Mouse (Mus musculus): Measurements from ENCODE around the gene Rpp38. TPM values are rescaled to one million over a fixed set of nuclear protein-coding genes. Genes with fewer than 3 reads are reported as not detected.

Gene Rpp38
- polyA plus RNA-seq, 1 experiment = 18.4 TPM

- TF ChIP-seq CTCF (IDR thresholded peaks at IDR 0.05; ENCODE audit: control insufficient read depth, insufficient read depth, insufficient replicate concordance, low read depth, low read length) = no peak; the same call in 1 of the 2 replicates
- TF ChIP-seq POLR2A (IDR thresholded peaks at IDR 0.05; ENCODE audit: control insufficient read depth, low read depth, low read length) = no peak
- no peak overlapping the region for H3K27ac ChIP-seq (ENCODE audit: control insufficient read depth, insufficient read depth, low read depth, low read length)
- H3K27me3 ChIP-seq (ENCODE audit: control insufficient read depth, insufficient read depth, low read length) = no peaks in the 10 kb centered on the region
- no peak overlapping the region for H3K4me3 ChIP-seq (ENCODE audit: control insufficient read depth, low read depth, low read length)
- H3K4me1 ChIP-seq (ENCODE audit: control insufficient read depth, insufficient read depth, low read length) = no peaks in the 10 kb centered on the region
- H3K36me3 ChIP-seq (ENCODE audit: control insufficient read depth, insufficient read depth, low read length) = no peaks in the 10 kb centered on the region
Observed at GRCm38 (mm10) chr2:3348919-3349318, 16.5 kb upstream of the Rpp38 start.

DNA sequence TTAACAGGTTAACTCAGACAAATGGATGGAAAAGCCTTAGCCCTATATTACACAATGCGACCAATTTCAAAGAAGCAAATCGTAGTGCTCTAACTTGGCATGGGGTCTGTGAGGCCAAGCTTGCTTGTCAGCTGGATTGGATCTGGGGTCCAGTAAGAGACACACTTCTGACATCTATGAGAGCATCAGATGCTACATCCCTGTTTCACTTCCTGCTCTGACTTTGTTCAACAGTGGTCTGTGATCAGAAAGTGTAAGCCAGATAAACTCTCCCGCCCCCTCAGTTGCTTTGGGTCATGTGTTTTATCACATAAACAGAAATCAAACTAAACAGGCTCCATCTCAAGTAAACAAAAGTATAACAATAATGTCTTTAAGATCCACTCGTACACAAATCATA is 16.0 kb upstream of the Rpp38 start:
- H3K4me3 ChIP-seq (ENCODE audit: control insufficient read depth, low read depth, low read length) = no peak overlapping the region
- H3K36me3 ChIP-seq (ENCODE audit: control insufficient read depth, insufficient read depth, low read length) = no peaks in the 10 kb centered on the region
- no peaks in the 10 kb centered on the region for H3K4me1 ChIP-seq (ENCODE audit: control insufficient read depth, insufficient read depth, low read length)
- no peak overlapping the region for H3K27ac ChIP-seq (ENCODE audit: control insufficient read depth, insufficient read depth, low read depth, low read length)
- TF ChIP-seq POLR2A (IDR thresholded peaks at IDR 0.05; ENCODE audit: control insufficient read depth, low read depth, low read length) (no peak), CTCF (IDR thresholded peaks at IDR 0.05; ENCODE audit: control insufficient read depth, insufficient read depth, insufficient replicate concordance, low read depth, low read length) (no peak)
- no peaks in the 10 kb centered on the region for H3K27me3 ChIP-seq (ENCODE audit: control insufficient read depth, insufficient read depth, low read length)

- TF ChIP-seq CTCF (IDR thresholded peaks at IDR 0.05; ENCODE audit: control insufficient read depth, insufficient read depth, insufficient replicate concordance, low read depth, low read length) = no peak
- no peak within 1 kb of the TSS for H3K27ac ChIP-seq (ENCODE audit: control insufficient read depth, insufficient read depth, low read depth, low read length)
Observed at GRCm38 (mm10) chr2:3335611-3336301, 3.3 kb upstream of the Rpp38 start, which contains the start of gene Acbd7. Acbd7 (plus strand) TSS chr2:3336168.

GRCm38 (mm10) chr2:3333761-3334160 is 1.3 kb upstream of the Rpp38 start:
- Histone ChIP-seq H3K27ac (ENCODE audit: control insufficient read depth, insufficient read depth, low read depth, low read length) (no peak overlapping the region), H3K27me3 (ENCODE audit: control insufficient read depth, insufficient read depth, low read length) (no peaks in the 10 kb centered on the region), H3K4me3 (ENCODE audit: control insufficient read depth, low read depth, low read length) (no peak overlapping the region), H3K4me1 (ENCODE audit: control insufficient read depth, insufficient read depth, low read length) (no peaks in the 10 kb centered on the region; the same call in 1 of the 2 replicates), H3K36me3 (ENCODE audit: control insufficient read depth, insufficient read depth, low read length) (peaks cover 2% of the 10 kb centered on the region; the same call in 1 of the 2 replicates)
- no peak for TF ChIP-seq CTCF (IDR thresholded peaks at IDR 0.05; ENCODE audit: control insufficient read depth, insufficient read depth, insufficient replicate concordance, low read depth, low read length)
- TF ChIP-seq POLR2A (IDR thresholded peaks at IDR 0.05; ENCODE audit: control insufficient read depth, low read depth, low read length) = no peak

More at GRCm38 (mm10) chr2:3335611-3336301, 3.3 kb upstream of the Rpp38 start, which contains the start of gene Acbd7:
- Histone ChIP-seq H3K4me3 (ENCODE audit: control insufficient read depth, low read depth, low read length) (peak within 1 kb of the TSS; percentile 41), H3K4me1 (ENCODE audit: control insufficient read depth, insufficient read depth, low read length) (no peaks in the 10 kb centered on the region; the same call in none of the 2 replicates), H3K36me3 (ENCODE audit: control insufficient read depth, insufficient read depth, low read length) (no peaks in the 10 kb centered on the region), H3K27me3 (ENCODE audit: control insufficient read depth, insufficient read depth, low read length) (no peaks in the 10 kb centered on the region)

- peak overlapping the region; percentile 88 for H3K4me3 ChIP-seq (ENCODE audit: control insufficient read depth, low read depth, low read length)
Observed at GRCm38 (mm10) chr2:3332056-3332455, 387 bp downstream of the Rpp38 start.

GRCm38 (mm10) chr2:3331071-3331703 is 1.3 kb downstream of the Rpp38 start:
- peak overlapping the region; percentile 73 for H3K4me3 ChIP-seq (ENCODE audit: control insufficient read depth, low read depth, low read length)
- TF ChIP-seq POLR2A (IDR thresholded peaks at IDR 0.05; ENCODE audit: control insufficient read depth, low read depth, low read length) = no peak
- no peak for TF ChIP-seq CTCF (IDR thresholded peaks at IDR 0.05; ENCODE audit: control insufficient read depth, insufficient read depth, insufficient replicate concordance, low read depth, low read length)
- H3K27me3 ChIP-seq (ENCODE audit: control insufficient read depth, insufficient read depth, low read length) = no peaks in the 10 kb centered on the region
- no peaks in the 10 kb centered on the region; the same call in 1 of the 2 replicates for H3K4me1 ChIP-seq (ENCODE audit: control insufficient read depth, insufficient read depth, low read length)
- peaks cover 2% of the 10 kb centered on the region; the same call in 1 of the 2 replicates for H3K36me3 ChIP-seq (ENCODE audit: control insufficient read depth, insufficient read depth, low read length)
- peak overlapping the region; percentile 30; the same call in 1 of the 2 replicates for H3K27ac ChIP-seq (ENCODE audit: control insufficient read depth, insufficient read depth, low read depth, low read length)

More at GRCm38 (mm10) chr2:3332056-3332455, 387 bp downstream of the Rpp38 start:
- Histone ChIP-seq H3K36me3 (ENCODE audit: control insufficient read depth, insufficient read depth, low read length) (peaks cover 2% of the 10 kb centered on the region; the same call in 1 of the 2 replicates), H3K27me3 (ENCODE audit: control insufficient read depth, insufficient read depth, low read length) (no peaks in the 10 kb centered on the region), H3K27ac (ENCODE audit: control insufficient read depth, insufficient read depth, low read depth, low read length) (peak overlapping the region; percentile 86), H3K4me1 (ENCODE audit: control insufficient read depth, insufficient read depth, low read length) (no peaks in the 10 kb centered on the region; the same call in 1 of the 2 replicates)
- TF ChIP-seq POLR2A (IDR thresholded peaks at IDR 0.05; ENCODE audit: control insufficient read depth, low read depth, low read length) (no peak), CTCF (IDR thresholded peaks at IDR 0.05; ENCODE audit: control insufficient read depth, insufficient read depth, insufficient replicate concordance, low read depth, low read length) (no peak)

DNA sequence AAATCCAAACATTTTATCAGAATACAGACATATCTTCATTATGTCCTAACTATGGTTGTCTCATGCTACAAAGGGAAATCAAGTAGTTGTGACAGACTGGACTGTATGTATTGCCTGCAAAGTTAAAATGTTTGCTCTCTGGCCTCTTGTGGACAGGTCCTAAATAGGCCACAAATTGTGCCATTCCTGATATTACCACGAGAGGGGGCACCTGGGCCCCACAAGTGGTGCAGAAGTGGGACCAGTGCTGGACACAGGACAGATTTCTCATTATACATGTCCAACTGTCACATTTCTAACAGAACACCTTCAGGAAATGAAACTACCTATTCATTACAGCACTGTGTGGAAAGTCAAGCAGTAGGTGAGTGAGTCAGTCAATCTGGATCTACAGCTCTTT is 5.1 kb downstream of the Rpp38 start:
- no peak overlapping the region for H3K4me3 ChIP-seq (ENCODE audit: control insufficient read depth, low read depth, low read length)
- no peak for TF ChIP-seq POLR2A (IDR thresholded peaks at IDR 0.05; ENCODE audit: control insufficient read depth, low read depth, low read length)
- peak; percentile 39; the same call in 1 of the 2 replicates for TF ChIP-seq CTCF (IDR thresholded peaks at IDR 0.05; ENCODE audit: control insufficient read depth, insufficient read depth, insufficient replicate concordance, low read depth, low read length)
- H3K4me1 ChIP-seq (ENCODE audit: control insufficient read depth, insufficient read depth, low read length) = 0 out of 2 replicates have a peak, but pooled peaks cover 2% of the 10 kb centered on the region
- no peaks in the 10 kb centered on the region for H3K27me3 ChIP-seq (ENCODE audit: control insufficient read depth, insufficient read depth, low read length)
- H3K27ac ChIP-seq (ENCODE audit: control insufficient read depth, insufficient read depth, low read depth, low read length) = no peak overlapping the region
- peaks cover 2% of the 10 kb centered on the region; the same call in 1 of the 2 replicates for H3K36me3 ChIP-seq (ENCODE audit: control insufficient read depth, insufficient read depth, low read length)

Data from testis, adult 2 months (tissue).